Mouse (Mus musculus) lung, adult 2 months (tissue): ENCODE results near the gene Tmem41b. TPM values are rescaled to one million over a fixed set of nuclear protein-coding genes. Genes with fewer than 3 reads are reported as not detected.

ENCODE experiments used
- DNase-seq: peaks from one replicate; pipeline ENCODE4 v3.0.0; 2022
- H3K4me1 ChIP-seq: fragments of 200-500 bp; 2 replicates; pipeline ENCODE4 v1.6.1; 2011; ENCODE audit warnings: low read length; ENCODE audit not compliant: control insufficient read depth, insufficient read depth
- H3K4me3 ChIP-seq: fragments of 200-500 bp; replicated peaks from 2 replicates; pipeline ENCODE3; 2011; ENCODE audit warnings: low read depth, mild to moderate bottlenecking, control low read depth, low read length; ENCODE audit errors: extremely low read depth
- CTCF ChIP-seq: fragments of 200-500 bp; IDR thresholded peaks from 2 replicates; pipeline ENCODE4 v1.5.1; 2011; ENCODE audit warnings: mild to moderate bottlenecking, low read length, control low read depth; ENCODE audit not compliant: insufficient read depth
- POLR2A ChIP-seq: fragments of 200-500 bp; IDR thresholded peaks from 2 replicates; pipeline ENCODE4 v1.6.1; 2011; ENCODE audit warnings: low read depth, mild to moderate bottlenecking, control low read depth, low read length, borderline replicate concordance; ENCODE audit errors: extremely low read depth
- WGBS: fragments of 180-500 bp; shearing (Covaris S2); methylation state at CpG from one replicate; pipeline ENCODE4 v1.1.7; 2018; 5-methylcytosine and 5-hydroxymethylcytosine counted together
- polyA plus RNA-seq: library from polyadenylated mRNA; depleted of rRNA; stranded (reverse); fragments of >200 nt; gene quantifications from 2 replicates; pipeline ENCODE4 v1.2.3, GENCODE M21; 2012

Tmem41b gene
- polyA plus RNA-seq, 1 experiment, result 23.8 TPM

GRCm38 (mm10) chr7:109962596-109962995 is 24.1 kb downstream of the Tmem41b start:
- TF ChIP-seq CTCF (no peak), POLR2A (no peak)
- 66% methylated on average over 4 of the region's 4 CpGs for WGBS
- peaks cover 7% of the 10 kb centered on the region for H3K4me1 ChIP-seq
- no peak for DNase-seq
- H3K4me3 ChIP-seq, result no peak overlapping the region

- Histone ChIP-seq H3K4me3 (no peak overlapping the region), H3K4me1 (peaks cover 7% of the 10 kb centered on the region)
- 66% methylated on average over 2 of the region's 2 CpGs for WGBS
- DNase-seq, result no peak
- TF ChIP-seq CTCF, result no peak
- TF ChIP-seq POLR2A, result no peak
Observed at GRCm38 (mm10) chr7:109961570-109961969, 25.2 kb downstream of the Tmem41b start.

GRCm38 (mm10) chr7:109960613-109961154 is 26.0 kb downstream of the Tmem41b start:
- 13% methylated on average over 13 of the region's 13 CpGs for WGBS
- DNase-seq, result no peak
- TF ChIP-seq CTCF, result no peak
- TF ChIP-seq POLR2A, result no peak; the same call in 1 of the 2 replicates

GRCm38 (mm10) chr7:109959716-109960612 is 26.8 kb downstream of the Tmem41b start, which contains the start of gene Dennd5a:
Gene Dennd5a, minus strand, starts transcription at chr7:109960470.
- 1% methylated on average over 94 of the region's 107 CpGs for WGBS
- Histone ChIP-seq H3K4me3 (peak within 1 kb of the TSS; percentile 82), H3K4me1 (peaks cover 11% of the 10 kb centered on the region)
- TF ChIP-seq CTCF, result no peak
- 0 out of 2 replicates have a peak, but pooled peaks have one; percentile 64 for TF ChIP-seq POLR2A
- DNase-seq, result peak; percentile 68

More at GRCm38 (mm10) chr7:109960613-109961154, 26.0 kb downstream of the Tmem41b start:
- Histone ChIP-seq H3K4me1 (peaks cover 7% of the 10 kb centered on the region), H3K4me3 (peak overlapping the region; percentile 80)

GRCm38 (mm10) chr7:109958843-109959715 is 27.6 kb downstream of the Tmem41b start:
- TF ChIP-seq CTCF, result no peak
- TF ChIP-seq POLR2A, result no peak
- no peak for DNase-seq
- 1% methylated on average over 18 of the region's 18 CpGs for WGBS

GRCm38 (mm10) chr7:109957996-109958789 is 28.5 kb downstream of the Tmem41b start:
- Histone ChIP-seq H3K4me1 (peaks cover 19% of the 10 kb centered on the region), H3K4me3 (peak overlapping the region; percentile 38)
- whole genome bisulfite sequencing, result 29% methylated on average over 8 of the region's 8 CpGs
- no peak for DNase-seq
- TF ChIP-seq CTCF (no peak), POLR2A (no peak)

More at GRCm38 (mm10) chr7:109958843-109959715, 27.6 kb downstream of the Tmem41b start:
- Histone ChIP-seq H3K4me1 (peaks cover 17% of the 10 kb centered on the region), H3K4me3 (peak overlapping the region; percentile 82)

GRCm38 (mm10) chr7:109954622-109955401 is 31.9 kb downstream of the Tmem41b start:
- TF ChIP-seq POLR2A (no peak), CTCF (no peak)

GRCm38 (mm10) chr7:109951297-109951696 is 35.4 kb downstream of the Tmem41b start:
- H3K4me3 ChIP-seq, result no peak overlapping the region
- DNase-seq, result no peak
- no peak for TF ChIP-seq POLR2A
- no peak for TF ChIP-seq CTCF
- peaks cover 29% of the 10 kb centered on the region for H3K4me1 ChIP-seq
- WGBS, result 39% methylated on average over 4 of the region's 4 CpGs

More at GRCm38 (mm10) chr7:109954622-109955401, 31.9 kb downstream of the Tmem41b start:
- no peak for DNase-seq
- 35% methylated on average over 6 of the region's 6 CpGs for WGBS
- Histone ChIP-seq H3K4me1 (peaks cover 28% of the 10 kb centered on the region), H3K4me3 (no peak overlapping the region)
